Mouse (Mus musculus): Measurements from ENCODE around the gene Defa31. TPM values are rescaled to one million over a fixed set of nuclear protein-coding genes. Genes with fewer than 3 reads are reported as not detected.

The Defa31 gene
- not detected for total RNA-seq (2023)

DNA sequence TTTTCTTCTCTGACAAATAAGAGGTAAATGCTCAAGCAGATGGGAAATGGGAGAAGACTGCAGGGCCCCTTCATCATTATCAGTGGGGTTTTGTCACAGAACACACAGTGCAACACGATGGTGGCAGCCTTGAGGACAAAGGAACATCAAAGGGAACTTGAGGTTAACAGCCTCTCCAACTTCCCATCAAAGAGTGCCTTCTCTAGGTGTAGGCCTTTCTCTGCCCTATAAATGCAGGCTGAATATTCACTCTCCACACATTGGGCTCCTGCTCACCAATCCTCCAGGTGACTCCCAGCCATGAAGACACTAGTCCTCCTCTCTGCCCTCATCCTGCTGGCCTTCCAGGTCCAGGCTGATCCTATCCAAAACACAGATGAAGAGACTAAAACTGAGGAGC is at the start of gene Defa31:
Defa31 (plus strand) TSS at position 301 of the 400 bp plus-strand sequence.

DNA sequence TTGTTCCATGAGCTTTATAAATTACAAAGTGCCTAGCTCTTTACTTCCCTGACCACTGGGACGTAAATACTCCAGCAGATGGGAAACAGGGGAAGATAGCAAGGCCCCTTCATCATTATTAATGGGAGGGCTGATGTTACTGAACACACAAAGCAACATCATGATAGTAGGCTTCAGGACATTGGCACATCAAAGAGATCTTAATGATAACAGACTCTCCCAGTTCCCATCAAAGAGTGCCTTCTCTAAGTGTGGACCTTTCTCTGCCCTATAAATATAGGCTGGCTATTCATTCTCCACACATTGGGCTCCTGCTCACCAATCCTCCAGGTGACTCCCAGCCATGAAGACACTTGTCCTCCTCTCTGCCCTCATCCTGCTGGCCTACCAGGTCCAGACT is 29.4 kb upstream of the Defa31 start, which contains the start of gene Defa22:
Defa22 (plus strand) TSS at position 301 of the 400 bp plus-strand sequence.

DNA sequence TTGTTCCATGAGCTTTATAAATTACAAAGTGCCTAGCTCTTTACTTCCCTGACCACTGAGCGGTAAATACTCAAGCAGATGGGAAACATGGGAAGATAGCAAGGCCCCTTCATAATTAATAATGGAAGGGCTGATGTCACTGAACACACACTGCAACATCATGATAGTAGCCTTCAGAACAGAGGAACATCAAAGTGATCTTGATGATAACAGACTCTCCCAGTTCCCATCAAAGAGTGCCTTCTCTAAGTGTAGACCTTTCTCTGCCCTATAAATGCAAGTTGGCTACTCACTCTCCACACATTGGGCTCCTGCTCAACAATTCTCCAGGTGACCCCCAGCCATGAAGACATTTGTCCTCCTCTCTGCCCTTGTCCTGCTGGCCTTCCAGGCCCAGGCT is 9.8 kb downstream of the Defa31 start, which contains the start of gene Gm15293:
Gm15293 (plus strand) TSS at position 301 of the 400 bp plus-strand sequence.

Other genes starting within 250 kb of the Defa31 start
- not detected for gene AY761185, start 246.9 kb upstream of the Defa31 start, total RNA-seq (2023)
- not detected for gene Defa21, start 166.1 kb upstream of the Defa31 start, total RNA-seq (2023)
- not detected for gene Defa23, start 136.6 kb upstream of the Defa31 start, total RNA-seq (2023)
- not detected for gene Defa35, start 126.6 kb upstream of the Defa31 start, total RNA-seq (2023)
- not detected for gene Defa25, start 107.2 kb upstream of the Defa31 start, total RNA-seq (2023)
- not detected for gene Gm14851, start 95.6 kb upstream of the Defa31 start, total RNA-seq (2023)
- not detected for gene Defa30, start 57.0 kb upstream of the Defa31 start, total RNA-seq (2023)
- gene Defa22, start 29.3 kb upstream of the Defa31 start, total RNA-seq (2023), result not detected
- not detected for gene Gm15293, start 9.9 kb downstream of the Defa31 start, total RNA-seq (2023)
- not detected for gene Gm15292, start 58.1 kb downstream of the Defa31 start, total RNA-seq (2023)
- gene Defa27, start 123.9 kb downstream of the Defa31 start, total RNA-seq (2023), result not detected
- gene Defa29, start 135.4 kb downstream of the Defa31 start, total RNA-seq (2023), result not detected
- gene Defa2, start 186.9 kb downstream of the Defa31 start, total RNA-seq (2023), result not detected
- not detected for gene Defa33, start 200.2 kb downstream of the Defa31 start, total RNA-seq (2023)
- not detected for gene Defa36, start 235.8 kb downstream of the Defa31 start, total RNA-seq (2023)

Measured in CD4-positive naive resting alpha-beta T cell, adult 57 days (primary cell).